Mouse (Mus musculus): ENCODE measurements around the gene Tns4. TPM values are rescaled to one million over a fixed set of nuclear protein-coding genes. Genes with fewer than 3 reads are reported as not detected.
A peak's percentile ranks its signal among the peaks of the same experiment; 100 is the strongest.

Tns4 gene
- total RNA-seq, 4 experiments from 2014 or later, result 0.28 to 1.3 (median 0.31) TPM

DNA sequence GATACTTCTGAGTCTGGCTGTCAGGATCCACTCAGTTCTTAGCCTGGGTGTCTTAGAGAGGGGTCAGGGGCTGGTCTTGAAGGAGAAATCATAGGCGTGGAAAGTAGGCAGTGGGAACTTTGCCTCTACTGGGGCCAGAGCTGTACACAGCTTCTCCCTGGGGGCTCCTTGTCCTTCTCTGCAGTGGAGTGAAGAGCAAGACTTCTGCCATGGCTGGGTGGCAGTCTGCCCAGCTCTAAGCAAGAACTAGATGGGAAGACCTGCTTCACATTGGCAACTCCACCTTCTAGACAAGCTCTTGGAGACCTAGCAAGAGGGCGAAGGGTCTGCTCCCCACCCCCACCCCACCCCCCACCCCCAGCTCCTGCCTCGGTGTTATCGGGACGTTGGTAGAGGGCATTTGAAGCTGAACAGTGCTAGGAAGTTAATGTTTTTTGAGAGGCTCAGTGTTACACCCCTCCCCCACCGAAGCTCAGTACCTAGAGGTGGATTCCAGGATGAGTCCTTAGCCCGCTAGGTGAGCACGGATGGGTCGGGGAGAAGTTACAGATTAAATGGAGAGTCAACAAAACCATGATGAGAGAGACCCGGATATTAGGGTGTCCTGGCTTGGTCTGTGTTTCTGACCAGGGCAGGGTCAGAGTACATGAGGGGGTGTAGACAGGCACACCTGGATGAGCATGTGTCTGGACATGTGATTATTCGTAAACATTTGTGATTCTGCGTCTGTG is 43.8 kb downstream of the Tns4 start:
- no peak for DNase-seq

DNA sequence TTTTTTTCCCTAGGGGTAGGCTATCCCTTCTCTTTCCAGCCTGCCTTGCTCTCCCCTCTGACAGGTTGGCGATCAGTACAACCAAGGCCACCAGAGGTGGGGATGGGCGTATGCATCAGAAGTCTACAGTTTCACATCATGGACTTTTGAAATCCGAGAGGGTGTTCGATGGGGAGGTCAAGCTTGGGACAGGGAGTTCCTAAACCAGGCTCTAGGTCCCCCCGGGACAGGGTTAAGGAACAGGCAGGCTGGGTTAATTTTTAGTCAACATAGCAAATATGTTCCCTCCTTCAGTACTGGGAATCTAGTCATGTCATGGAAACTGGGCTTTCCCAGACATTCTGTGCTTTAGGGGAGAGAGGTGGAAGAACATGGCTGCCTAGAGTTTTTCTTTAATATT is 44.8 kb downstream of the Tns4 start:
- no peak for DNase-seq

DNA sequence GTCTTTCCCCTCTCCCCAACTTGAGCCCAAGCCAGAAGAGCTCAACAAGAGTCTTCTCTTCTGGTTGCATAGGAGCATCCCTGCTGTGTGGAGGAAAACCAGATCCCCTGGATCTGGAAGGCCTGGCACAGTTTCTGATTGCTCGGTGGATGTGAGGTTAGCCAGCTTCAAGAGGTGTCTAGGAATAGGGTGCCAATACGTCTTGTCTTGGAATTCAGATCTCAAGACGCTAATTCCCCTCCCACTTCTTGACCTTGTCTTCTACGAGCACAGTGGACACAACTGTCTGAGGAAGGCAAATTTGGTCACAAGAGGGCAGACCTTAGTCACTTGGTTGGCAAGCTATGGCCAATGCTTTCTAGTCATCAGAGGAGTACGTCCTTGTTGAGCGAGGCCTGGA is 45.5 kb downstream of the Tns4 start:
- DNase-seq, result no peak

DNA sequence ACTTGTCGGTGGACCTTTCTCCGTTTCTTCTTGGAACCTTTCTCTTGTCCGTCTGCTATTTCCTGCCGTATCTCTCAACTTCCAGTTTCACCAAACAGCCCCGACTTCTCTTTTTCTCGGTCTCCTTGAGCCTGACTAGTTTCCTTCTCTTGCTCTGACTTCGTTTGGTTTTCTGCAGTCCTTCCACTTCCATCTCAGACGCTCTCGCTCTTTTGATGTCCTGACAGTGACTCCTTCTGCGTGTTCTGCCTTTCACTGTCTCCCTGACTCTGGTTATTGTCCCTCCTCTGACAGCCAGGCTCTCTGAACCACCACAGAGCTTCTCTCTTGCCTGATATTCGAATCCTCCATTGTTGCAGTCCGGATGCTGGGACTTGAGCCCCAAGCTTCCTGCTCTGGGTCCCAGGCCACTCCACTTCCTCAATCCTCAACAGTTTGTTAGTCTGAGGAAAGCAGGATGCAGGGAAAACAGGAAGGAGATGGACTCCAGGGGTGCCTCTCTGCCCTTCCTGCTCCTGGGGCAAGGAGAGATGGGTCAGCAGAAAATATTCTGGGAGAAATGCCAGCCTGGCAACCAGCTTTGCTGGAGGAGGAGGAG is 46.2 kb downstream of the Tns4 start:
- peak; percentile 33 for DNase-seq

DNA sequence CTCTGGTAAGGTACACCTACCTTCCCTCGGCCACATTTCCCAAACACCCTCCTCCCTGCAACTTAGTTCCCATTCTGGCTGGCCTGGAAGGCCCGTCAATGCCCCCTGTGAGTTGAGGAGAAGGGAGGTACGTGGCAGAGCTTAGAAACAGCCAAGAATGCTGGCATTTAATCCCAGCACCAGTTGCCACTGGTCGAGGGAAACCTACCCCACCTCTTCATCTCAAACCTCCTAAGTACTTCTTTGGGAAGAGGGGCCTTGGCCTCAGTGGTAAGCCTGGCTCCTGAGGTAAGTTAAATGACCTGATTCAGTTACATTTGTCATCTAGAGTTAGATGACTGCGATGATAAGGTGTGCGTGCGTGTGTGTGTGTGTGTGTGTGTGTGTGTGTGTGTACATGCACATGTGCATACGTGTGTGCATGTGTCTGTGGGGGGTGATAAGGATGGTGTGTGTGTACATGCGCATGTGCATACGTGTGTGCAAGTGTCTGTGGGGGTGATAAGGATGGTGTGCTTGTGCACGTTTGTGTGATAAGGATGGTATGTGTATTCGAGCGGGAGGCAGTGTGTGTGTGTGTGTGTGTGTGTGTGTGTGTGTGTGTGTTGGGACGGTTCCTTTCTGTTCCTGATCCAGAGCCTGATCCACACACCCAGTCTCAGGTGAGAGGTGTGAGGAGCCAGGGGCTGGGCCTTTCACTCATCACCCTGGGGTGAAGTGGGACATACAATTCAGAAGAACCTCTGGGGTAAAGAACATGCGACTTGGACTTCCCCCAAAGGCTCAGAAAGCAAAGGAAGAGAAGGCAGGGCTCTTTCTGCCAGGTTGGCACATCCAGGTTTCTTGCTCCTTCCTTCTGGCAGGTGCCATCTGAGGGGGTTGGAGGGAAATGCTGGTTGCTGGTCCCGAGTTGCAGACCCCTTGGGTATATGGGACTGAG is 47.0 kb downstream of the Tns4 start:
- DNase-seq, result no peak

DNA sequence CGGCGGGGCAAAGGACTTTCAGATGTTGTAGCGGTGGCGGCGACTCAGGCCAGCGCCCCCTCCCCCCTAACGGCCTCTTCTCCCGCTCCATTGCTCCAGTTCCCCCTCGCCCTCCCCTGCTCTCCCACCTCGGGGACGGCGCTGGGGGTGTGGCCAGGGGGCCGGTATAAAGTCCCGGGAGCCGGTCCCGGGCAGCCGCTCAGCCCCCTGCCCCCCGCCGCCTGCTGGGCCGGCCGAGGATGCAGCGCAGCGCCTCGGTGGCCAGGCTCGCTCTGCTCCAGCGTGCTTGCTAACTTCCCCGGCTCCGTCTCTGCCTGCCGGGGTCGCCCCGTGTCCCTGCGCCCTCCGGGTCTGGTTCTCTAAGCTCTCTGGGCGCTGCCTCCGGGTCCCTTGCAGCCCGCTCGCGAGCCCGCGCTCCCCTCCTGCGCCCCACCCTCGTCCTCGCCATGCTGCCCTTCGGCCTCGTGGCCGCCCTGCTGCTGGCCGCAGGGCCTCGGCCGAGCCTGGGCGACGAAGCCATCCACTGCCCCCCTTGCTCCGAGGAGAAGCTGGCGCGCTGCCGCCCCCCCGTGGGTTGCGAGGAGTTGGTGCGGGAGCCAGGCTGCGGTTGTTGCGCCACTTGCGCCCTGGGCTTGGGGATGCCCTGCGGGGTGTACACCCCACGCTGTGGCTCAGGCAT is 47.9 kb downstream of the Tns4 start, which contains the start of gene Igfbp4:
Gene Igfbp4, plus strand, starts transcription at position 194 of the 679 bp plus-strand sequence.
- peak; percentile 23 for DNase-seq

DNA sequence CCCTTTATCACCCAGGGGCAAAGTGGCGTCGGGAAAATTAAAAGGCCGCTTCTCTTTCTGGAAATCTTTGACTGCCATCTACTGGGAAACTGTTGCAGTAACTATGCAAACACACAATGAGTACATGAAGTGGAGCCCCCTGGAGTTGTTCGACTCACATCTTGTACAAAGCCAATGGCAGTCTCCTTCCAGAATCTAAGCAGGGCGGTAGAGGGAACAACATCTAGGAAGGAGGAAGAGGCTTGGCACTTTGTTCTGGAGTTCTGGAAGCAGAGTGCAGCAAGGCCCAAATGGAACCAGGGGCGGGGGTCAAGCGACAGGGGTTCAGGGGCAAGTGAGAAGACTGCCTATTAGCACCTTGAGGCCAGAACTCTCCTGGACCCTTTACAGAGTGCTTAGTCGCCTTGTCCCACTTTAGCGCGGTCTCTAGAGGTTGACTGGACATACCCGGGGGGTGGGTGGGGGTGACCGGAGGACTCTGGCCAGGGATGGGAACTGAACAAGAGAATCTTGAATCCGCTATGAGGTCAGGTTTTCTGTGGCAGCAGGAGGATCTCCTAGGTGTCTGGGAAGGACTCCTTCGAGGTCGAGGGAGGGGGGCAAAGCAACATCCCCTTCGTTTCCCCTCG is 48.6 kb downstream of the Tns4 start:
- no peak for DNase-seq

DNA sequence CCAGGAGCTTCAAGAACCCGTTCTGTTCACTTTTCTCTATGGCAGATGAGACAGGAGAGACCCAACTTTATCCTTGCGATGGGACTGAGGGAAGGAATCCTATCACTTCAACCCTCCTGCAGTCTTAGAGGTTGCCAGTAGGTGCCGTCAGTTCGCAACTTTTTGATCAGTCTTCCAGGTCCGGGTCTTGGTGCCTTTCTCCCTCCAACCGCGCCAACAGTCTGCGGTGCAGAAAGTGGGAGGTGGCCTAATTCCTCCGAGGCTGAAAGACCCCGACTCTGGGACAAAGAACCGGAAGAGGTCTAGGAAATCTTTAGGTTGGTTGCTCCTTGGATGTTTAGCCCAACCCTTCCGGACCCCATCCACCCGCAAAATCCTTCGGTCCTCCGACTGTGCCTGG is 49.3 kb downstream of the Tns4 start:
- DNase-seq, result peak; percentile 64

DNA sequence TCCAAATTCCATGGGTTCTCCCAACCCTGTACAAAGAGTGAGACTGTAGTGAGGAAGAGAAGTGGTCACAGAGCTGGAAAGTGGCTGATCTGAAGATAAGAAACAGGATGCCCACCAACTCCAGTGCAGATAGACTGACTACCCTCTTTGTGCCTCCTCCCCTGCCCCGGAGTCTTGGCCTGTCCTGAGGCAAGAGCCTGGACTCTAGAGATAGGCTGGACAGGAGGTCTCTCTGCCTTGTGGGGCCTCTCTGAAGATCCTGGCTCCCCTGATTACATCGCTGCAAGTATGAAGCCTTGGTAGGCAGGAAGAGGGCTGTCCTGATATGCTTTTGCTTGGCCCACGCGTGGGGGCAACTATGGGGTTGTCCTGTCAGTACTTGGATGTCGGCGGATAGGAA is 52.9 kb downstream of the Tns4 start:
- DNase-seq, result no peak

DNA sequence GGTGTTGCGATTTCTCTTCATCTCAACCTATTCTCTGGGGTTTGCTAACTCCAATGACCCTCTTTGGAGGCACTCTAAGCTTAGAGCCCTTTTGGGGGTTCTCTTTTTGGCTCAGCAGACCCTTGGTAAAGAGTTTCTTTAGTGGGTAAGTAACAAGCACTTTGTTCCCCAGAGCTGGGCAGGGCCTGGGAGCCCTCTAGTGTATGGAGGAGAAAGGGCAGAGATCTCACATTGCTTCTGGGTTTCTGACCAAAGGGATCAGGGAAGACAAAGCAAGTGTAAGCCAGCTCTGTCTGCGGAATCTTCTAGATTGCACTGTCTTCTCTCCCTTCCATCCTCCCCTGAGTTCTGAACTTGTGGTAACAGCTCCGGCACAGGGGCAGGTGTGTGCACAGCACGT is 53.8 kb downstream of the Tns4 start:
- DNase-seq, result no peak

DNA sequence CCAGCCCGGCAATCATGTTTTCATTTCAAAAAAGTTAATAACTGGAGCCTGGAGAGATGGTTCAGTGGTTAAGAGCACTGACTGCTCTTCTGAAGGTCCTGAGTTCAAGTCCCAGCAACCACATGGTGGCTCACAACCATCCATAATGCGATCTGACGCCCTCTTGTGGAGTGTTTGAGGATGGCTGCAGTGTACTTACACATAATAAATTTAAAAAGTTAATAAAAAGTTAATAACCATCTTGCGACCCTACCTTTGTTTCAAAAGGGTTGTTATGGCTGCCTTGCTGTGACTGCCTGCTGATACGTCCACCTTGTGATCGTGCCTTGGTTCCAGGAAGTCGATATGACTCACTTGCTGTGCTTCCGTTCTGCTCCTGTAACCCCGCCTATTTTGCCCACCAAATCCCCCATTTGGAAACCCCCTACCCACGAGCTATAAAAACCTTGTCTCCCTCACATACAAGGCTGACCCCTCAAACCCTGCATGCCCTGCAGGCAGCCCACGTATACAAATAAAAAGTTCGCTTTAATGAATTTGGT is 62.1 kb downstream of the Tns4 start:
- DNase-seq, result no peak

DNA sequence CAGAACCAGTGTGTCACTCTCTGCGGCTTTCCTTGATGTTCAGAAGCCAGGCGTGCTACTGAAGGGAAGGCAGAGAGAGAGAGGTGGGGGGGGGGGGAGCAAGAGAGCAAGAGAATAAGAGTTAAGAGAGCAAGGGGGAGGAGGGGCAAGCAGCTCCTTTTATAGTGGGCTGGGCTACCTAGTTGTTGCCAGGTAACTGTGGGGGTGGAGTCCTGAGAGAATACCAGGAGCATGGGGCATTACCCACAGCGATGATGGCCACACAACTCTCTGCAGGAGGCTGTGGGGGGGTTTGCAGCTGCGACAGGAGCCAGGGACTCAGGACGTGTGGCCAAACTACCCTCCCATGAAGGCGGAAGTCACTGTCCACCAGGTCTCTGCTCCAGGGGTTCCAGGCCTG is 63.2 kb downstream of the Tns4 start:
- no peak for DNase-seq

DNA sequence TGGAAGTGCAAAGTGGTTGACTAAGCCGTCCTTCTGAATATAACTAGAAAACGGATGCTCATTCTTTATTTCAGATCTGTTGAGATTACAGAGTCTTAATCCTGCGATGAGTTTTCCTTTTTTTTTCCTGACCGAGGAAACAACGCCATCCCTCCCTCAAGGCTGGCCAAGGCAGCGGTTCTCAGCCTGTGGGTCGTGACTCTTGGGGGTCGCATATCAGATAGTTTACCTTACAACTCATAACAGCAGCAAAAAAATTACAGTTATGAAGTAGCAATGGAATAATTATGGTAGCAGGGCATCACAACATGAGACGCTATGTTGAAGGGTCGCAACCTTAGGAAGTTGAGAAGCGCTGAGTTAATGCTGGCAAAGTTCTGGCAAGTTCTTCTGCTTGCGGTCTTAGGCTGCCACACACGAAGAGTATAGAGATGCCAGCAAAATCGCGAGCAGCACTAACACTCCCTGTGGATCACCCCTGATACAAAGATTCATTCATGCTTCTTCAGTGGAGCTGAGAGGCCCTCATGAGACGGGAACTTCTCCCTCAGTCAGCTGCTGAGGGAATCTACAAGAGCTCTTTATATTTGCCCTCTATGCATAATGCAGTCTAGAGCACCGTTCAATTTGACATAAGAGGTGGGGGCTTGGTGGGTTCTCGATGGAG is 64.5 kb downstream of the Tns4 start:
- no peak for DNase-seq

DNA sequence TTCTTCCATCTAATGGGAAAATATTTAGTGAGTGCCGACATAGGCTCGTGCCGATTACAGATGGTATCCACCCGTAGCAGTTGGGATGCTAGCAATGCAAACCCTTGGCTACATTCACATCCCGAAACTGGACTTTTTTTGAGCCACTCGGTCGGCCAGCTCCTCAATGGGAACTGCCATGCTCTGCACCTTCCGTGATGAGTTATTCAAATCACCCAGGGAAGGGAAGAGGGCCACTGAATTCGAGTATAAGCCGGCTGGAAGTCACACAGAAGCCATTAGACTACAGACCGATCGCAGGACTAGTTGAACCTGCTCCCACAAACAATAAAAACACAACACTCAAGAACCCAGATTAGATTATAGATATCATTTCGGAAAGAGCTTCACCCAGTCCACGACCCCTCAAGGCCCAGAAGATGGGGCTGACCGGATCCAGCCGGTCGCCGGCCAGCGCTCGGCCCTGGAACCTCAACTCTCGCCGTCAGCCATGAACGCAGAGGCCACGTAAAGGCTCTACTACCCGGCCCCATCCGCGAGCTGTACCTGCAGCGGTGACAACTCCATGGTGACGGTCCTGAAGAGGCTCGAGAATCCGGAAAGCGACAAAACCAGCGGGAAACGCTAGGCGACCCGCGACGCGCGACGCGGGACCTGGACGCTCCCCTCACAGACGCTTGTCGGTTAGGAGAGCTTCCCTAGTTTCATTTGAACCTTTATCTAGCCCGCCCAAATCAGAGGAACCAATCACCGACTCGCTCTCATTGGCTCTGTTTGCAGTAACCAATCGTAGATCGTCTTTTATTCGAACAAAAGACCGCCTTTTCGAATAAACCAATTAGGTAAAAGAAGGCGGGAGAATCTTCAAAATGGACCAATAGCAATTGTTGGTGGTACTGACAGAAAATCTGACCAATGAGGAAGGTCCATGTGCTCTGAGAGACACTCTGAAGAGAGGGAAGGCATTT is 65.3 kb downstream of the Tns4 start, which contains the start of gene Top2a:
Gene Top2a, minus strand, starts transcription at position 690 of the 968 bp plus-strand sequence.
- DNase-seq, result peak; percentile 92

DNA sequence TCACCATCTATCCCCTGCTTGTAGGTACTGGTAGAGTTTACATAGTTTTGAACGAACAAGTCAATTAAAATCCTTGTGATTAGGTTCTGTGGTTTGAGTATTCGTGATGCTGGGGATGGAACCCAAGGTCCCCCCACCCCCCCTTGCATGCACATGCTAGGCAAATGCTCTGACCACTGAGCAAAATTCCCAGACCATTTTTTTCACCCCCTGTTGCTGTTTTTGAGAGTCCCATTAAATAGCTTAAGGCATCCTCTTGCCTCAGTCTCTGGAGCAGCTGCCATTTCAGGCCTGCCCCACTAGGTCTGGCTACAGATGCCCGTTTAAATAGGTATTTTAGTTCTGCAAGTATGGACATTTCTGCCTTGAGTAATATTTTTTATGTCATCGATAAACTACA is 66.0 kb downstream of the Tns4 start:
- no peak for DNase-seq

DNA sequence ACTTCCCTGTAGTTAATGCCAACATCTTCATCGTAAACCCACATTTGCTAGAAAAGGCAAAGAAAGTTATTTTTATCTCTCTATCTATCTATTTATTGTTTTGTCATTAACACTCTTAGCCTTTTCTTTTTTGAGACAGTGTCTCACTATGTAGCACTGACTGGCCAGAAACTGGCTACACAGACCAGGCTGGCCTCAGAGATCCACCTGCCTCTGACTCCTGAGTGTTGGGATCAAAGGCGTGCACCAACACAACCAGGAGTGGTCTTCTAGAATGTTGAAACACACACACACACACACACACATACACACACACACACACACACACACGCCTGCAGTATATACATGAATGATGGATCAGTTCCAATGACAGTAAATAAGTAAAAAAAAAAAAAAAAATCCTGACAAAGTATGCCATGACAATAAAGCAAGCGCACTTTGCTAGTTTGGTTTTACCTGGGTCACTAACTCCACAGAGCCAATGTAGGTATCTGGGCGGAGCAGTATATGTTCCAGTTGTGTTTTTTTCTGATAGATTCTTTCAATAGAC is 66.6 kb downstream of the Tns4 start:
- no peak for DNase-seq

DNA sequence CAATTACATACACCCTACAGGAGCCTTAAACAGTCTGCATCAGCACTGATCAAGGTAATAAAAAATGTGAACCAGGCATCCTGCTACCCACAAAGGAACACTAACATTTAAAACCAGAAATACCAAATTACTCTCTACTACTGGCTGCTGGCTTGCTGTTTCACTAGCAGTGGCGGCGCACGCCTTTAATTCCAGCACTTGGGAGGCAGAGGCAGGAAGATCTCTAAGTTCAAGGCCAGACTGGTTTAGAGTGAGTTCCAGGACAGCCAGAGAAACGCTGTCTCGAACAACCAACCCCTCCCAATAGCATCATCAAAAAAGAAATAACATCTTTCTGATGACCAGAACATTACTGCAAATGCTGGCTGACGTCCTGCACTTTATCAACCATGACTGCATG is 69.3 kb downstream of the Tns4 start:
- no peak for DNase-seq

All from adrenal gland, adult 8-10 months (tissue).